Mouse (Mus musculus) lung, adult 2 months (tissue): ENCODE measurements around the gene Rho.

ENCODE experiments used
- CTCF ChIP-seq: fragments of 200-500 bp; IDR thresholded peaks from 2 replicates; pipeline ENCODE4 v1.5.1; 2011; ENCODE audit warnings: mild to moderate bottlenecking, low read length, control low read depth; ENCODE audit not compliant: insufficient read depth
- POLR2A ChIP-seq: fragments of 200-500 bp; IDR thresholded peaks from 2 replicates; pipeline ENCODE4 v1.6.1; 2011; ENCODE audit warnings: low read depth, mild to moderate bottlenecking, control low read depth, low read length, borderline replicate concordance; ENCODE audit errors: extremely low read depth

DNA sequence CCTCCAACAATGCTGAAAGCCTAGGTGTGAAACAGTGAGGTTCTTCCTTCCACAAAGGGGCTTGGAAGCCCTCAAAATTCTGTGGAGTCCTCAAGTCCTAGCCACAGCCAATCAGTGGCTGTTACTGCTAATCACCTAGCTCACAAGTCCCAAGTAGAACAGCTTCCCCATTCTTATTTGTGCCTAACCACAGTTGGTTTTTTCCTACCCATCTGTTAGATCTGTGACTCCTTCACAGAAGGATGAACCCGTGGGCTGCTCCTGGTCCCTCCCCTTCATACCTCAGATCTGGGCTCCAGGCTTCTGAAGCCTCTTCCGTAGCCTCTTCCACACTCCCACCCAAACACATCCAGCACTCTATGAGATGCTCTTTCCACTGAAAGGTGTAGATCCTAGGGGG is 24.7 kb upstream of the Rho start:
- no peak for TF ChIP-seq CTCF
- TF ChIP-seq POLR2A, result no peak
